Mouse (Mus musculus): Measurements from ENCODE around the gene Dnajb6. TPM values are rescaled to one million over a fixed set of nuclear protein-coding genes. Genes with fewer than 3 reads are reported as not detected.

Gene Dnajb6
- polyA plus RNA-seq, 1 experiment from 2014 or later, result 271 TPM

DNA sequence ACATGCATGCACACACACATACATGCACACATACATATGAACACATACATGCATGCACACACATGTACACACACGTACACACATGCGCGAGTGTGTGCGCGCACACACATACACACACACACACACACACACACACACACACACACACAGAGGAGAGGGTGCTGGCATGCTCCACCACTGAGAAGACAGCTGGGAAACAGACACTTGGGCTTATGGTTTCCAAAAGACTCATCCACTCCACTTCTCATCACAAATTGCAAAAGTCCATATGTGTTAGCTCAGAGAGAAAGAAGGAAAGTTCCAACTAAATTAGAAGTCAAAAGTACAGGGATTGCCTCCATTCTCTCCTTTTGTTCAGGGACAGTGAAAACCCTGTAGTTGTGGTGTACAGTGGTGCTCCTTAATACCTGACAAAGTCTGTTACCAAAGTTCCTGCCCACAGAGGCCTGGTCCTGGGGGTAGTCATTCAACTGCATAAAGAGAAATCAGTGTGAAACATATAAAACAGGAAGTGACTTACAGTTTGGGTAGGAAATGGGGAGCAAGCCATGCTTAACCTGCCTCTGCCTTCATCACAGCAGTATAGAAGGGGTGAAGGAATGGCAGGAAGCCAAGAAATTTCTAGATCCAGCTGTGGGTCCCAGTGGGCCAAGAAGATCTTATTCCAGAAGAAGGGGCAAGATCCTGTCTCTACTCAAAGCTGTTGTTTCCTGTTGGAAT is 81.2 kb downstream of the Dnajb6 start:
- Histone ChIP-seq H3K4me1 (no peaks in the 10 kb centered on the region), H3K27ac (no peak overlapping the region), H3K4me2 (replicated peaks) (no peak overlapping the region), H3K36me3 (no peaks in the 10 kb centered on the region), H3K9me3 (peaks cover 6% of the 10 kb centered on the region; the same call in 1 of the 2 replicates), H3K4me3 (no peak overlapping the region), H3K9ac (no peak overlapping the region), H3K27me3 (replicated peaks) (no peaks in the 10 kb centered on the region)
- 97% methylated on average over 5 of the region's 5 CpGs for WGBS
- no peak for ATAC-seq (ENCODE audit: low FRiP score, low read depth)

GRCm38 (mm10) chr5:29817400-29817799 is 81.9 kb downstream of the Dnajb6 start:
- Histone ChIP-seq H3K9me3 (peaks cover 6% of the 10 kb centered on the region; the same call in 1 of the 2 replicates), H3K4me1 (no peaks in the 10 kb centered on the region), H3K27ac (no peak overlapping the region), H3K9ac (no peak overlapping the region), H3K4me3 (no peak overlapping the region), H3K27me3 (replicated peaks) (no peaks in the 10 kb centered on the region), H3K36me3 (no peaks in the 10 kb centered on the region), H3K4me2 (replicated peaks) (no peak overlapping the region)
- WGBS, result 90% methylated on average over 5 of the region's 5 CpGs
- ATAC-seq (ENCODE audit: low FRiP score, low read depth), result no peak

DNA sequence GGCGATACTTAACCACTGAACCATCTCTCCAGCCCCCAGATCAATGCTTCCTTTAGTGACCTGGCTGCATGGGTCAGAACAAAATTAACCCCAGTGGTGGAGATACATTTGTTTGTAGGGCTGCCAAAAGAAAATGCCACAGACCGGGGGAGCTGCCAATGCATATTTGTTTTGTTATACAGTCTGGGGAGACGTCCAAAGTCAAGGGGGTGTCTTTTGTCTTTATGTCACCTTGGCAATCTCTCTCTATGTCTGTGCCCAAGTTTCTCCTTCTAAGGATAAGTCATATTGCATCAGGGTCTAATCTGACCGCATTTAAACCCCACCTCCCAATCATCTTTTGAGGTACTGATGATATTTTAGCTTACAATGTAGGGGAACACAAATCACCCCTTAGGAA is 82.8 kb downstream of the Dnajb6 start:
- WGBS, result 90% methylated on average over 4 of the region's 4 CpGs
- ATAC-seq (ENCODE audit: low FRiP score, low read depth), result no peak
- Histone ChIP-seq H3K4me3 (no peak overlapping the region), H3K4me2 (replicated peaks) (no peak overlapping the region), H3K9me3 (peaks cover 6% of the 10 kb centered on the region; the same call in 1 of the 2 replicates), H3K9ac (no peak overlapping the region), H3K4me1 (no peaks in the 10 kb centered on the region), H3K27ac (no peak overlapping the region), H3K27me3 (replicated peaks) (no peaks in the 10 kb centered on the region), H3K36me3 (no peaks in the 10 kb centered on the region)

DNA sequence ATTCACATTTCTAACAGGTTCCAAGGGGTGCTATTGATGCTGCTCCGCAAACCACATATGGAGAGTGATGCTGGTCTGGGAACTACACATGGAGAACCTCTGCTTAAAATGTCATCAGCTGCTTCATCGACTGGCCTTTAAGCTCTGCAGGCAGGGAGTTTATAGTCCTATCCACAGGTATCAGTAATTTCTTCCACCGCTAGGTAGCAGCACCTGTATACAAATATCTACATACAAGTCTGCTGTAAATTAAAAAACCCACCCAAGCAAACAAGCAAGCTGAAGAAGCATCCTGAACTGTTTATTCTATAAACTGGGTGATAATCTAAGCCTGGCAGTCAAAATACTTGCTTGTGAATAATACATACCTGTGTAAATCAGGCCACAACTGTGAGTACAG is 89.3 kb downstream of the Dnajb6 start:
- Histone ChIP-seq H3K9ac (no peak overlapping the region), H3K36me3 (no peaks in the 10 kb centered on the region), H3K27ac (no peak overlapping the region), H3K4me1 (no peaks in the 10 kb centered on the region), H3K4me2 (replicated peaks) (no peak overlapping the region), H3K27me3 (replicated peaks) (no peaks in the 10 kb centered on the region), H3K9me3 (no peaks in the 10 kb centered on the region), H3K4me3 (no peak overlapping the region)
- 48% methylated on average over 3 of the region's 3 CpGs for WGBS
- no peak for ATAC-seq (ENCODE audit: low FRiP score, low read depth)

- no peak for ATAC-seq (ENCODE audit: low FRiP score, low read depth)
- H3K27ac ChIP-seq, result no peak overlapping the region
- no peak overlapping the region for H3K4me2 ChIP-seq (replicated peaks)
- H3K4me3 ChIP-seq, result no peak overlapping the region
- WGBS, result 69% methylated on average over 4 of the region's 4 CpGs
- no peak overlapping the region for H3K9ac ChIP-seq
- no peaks in the 10 kb centered on the region for H3K36me3 ChIP-seq
- H3K9me3 ChIP-seq, result no peaks in the 10 kb centered on the region
- no peaks in the 10 kb centered on the region for H3K27me3 ChIP-seq (replicated peaks)
- no peaks in the 10 kb centered on the region for H3K4me1 ChIP-seq
Observed at GRCm38 (mm10) chr5:29826780-29827179, 91.3 kb downstream of the Dnajb6 start.

DNA sequence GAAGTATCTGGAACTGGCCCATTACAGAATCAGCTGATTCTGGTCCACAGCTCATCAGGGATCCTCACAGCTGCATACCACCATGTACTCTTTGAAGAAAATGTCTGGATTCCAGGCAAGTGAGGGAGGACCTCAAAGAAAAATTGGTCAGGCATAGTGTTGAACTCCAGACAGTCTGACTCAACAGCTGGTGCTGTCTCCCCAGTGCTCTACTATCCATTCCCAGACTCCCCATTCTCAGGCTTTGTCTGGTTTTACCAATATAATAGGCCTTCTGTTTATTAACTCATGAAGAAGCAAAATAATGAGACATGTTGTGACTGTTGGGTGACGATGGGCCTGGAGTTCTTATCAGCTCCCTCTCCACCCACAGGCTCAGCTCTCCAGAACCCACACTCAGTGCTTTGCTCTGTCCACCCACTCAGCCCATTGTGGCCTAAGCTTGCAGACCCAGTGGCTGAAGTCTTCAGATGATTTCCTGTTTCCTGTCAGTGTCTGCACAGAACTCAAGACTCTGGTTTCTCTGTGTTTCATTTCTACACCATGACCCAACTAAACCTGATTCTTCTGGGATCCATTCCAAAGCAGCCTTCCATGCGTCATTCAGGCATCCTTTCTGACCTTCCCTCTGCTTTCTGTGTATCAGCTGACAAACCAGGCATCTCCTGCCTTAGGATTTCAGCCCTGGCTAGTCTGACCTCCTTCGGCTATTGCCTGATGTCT is 107.1 kb downstream of the Dnajb6 start:
- H3K27ac ChIP-seq, result no peak overlapping the region
- no peak overlapping the region for H3K4me2 ChIP-seq (replicated peaks)
- no peaks in the 10 kb centered on the region for H3K27me3 ChIP-seq (replicated peaks)
- H3K36me3 ChIP-seq, result no peaks in the 10 kb centered on the region
- H3K4me3 ChIP-seq, result no peak overlapping the region
- 83% methylated on average over 3 of the region's 3 CpGs for WGBS
- no peak for ATAC-seq (ENCODE audit: low FRiP score, low read depth)
- no peak overlapping the region for H3K9ac ChIP-seq
- no peaks in the 10 kb centered on the region for H3K4me1 ChIP-seq
- H3K9me3 ChIP-seq, result no peaks in the 10 kb centered on the region

- WGBS, result 65% methylated on average over 3 of the region's 3 CpGs
- Histone ChIP-seq H3K4me1 (no peaks in the 10 kb centered on the region), H3K36me3 (no peaks in the 10 kb centered on the region), H3K4me2 (replicated peaks) (no peak overlapping the region), H3K9me3 (no peaks in the 10 kb centered on the region), H3K27ac (no peak overlapping the region), H3K4me3 (no peak overlapping the region), H3K9ac (no peak overlapping the region), H3K27me3 (replicated peaks) (no peaks in the 10 kb centered on the region)
- ATAC-seq (ENCODE audit: low FRiP score, low read depth), result no peak
Observed at GRCm38 (mm10) chr5:29845038-29845437, 109.5 kb downstream of the Dnajb6 start.

GRCm38 (mm10) chr5:29847494-29847893 is 112.0 kb downstream of the Dnajb6 start:
- H3K27me3 ChIP-seq (replicated peaks), result no peaks in the 10 kb centered on the region
- H3K27ac ChIP-seq, result no peak overlapping the region
- 89% methylated on average over 5 of the region's 5 CpGs for WGBS
- H3K4me1 ChIP-seq, result no peaks in the 10 kb centered on the region
- no peaks in the 10 kb centered on the region for H3K9me3 ChIP-seq
- ATAC-seq (ENCODE audit: low FRiP score, low read depth), result no peak
- H3K9ac ChIP-seq, result no peak overlapping the region
- no peak overlapping the region for H3K4me2 ChIP-seq (replicated peaks)
- H3K36me3 ChIP-seq, result no peaks in the 10 kb centered on the region
- no peak overlapping the region for H3K4me3 ChIP-seq

DNA sequence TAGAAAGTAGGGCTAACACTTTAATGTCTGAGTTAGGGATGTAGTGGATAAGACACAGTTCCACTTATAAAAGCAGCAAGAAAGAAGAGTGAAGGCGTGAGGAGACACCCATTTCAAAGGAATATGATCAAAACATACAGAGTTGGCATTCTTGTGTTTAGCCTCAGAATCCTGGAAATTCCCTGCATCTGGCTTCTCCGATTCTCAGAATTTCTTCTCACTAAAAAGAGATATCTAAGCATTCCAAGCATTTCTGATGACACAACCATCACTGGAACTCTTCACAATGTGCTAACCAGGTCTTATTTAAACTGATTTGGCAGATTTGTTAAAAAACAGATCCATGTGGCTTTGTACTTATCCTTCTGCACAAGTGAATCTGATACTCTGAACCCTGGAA is 112.6 kb downstream of the Dnajb6 start:
- Histone ChIP-seq H3K9ac (no peak overlapping the region), H3K9me3 (no peaks in the 10 kb centered on the region), H3K4me1 (no peaks in the 10 kb centered on the region), H3K27me3 (replicated peaks) (no peaks in the 10 kb centered on the region), H3K27ac (no peak overlapping the region), H3K4me3 (no peak overlapping the region), H3K36me3 (no peaks in the 10 kb centered on the region), H3K4me2 (replicated peaks) (no peak overlapping the region)
- no peak for ATAC-seq (ENCODE audit: low FRiP score, low read depth)
- 89% methylated on average over 2 of the region's 2 CpGs for WGBS

GRCm38 (mm10) chr5:29852376-29852775 is 116.9 kb downstream of the Dnajb6 start:
- WGBS, result 61% methylated on average over 8 of the region's 8 CpGs
- H3K9ac ChIP-seq, result no peak overlapping the region
- no peak overlapping the region for H3K27ac ChIP-seq
- no peak overlapping the region for H3K4me2 ChIP-seq (replicated peaks)
- no peaks in the 10 kb centered on the region for H3K27me3 ChIP-seq (replicated peaks)
- no peaks in the 10 kb centered on the region for H3K9me3 ChIP-seq
- H3K4me1 ChIP-seq, result no peaks in the 10 kb centered on the region
- H3K36me3 ChIP-seq, result no peaks in the 10 kb centered on the region
- no peak overlapping the region for H3K4me3 ChIP-seq
- no peak for ATAC-seq (ENCODE audit: low FRiP score, low read depth)

DNA sequence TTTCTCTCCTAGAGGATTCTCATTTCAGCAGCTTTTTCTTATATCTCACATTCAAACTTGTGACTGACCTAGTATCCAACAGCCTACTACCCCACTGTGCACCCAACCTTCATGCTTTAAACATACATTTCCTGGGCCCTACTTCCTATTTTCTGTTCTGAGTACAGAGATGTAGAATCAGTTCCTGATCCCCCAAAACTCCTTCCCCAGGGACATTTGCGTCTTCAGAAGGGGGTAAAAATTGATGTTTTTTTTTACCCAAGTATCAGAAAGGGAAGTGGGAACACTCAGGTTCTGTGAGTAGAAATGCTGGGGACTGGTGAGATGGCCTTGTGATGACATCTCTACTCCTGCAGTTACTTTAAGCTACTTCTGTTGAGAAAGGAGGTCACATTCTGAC is 117.5 kb downstream of the Dnajb6 start:
- no peak for ATAC-seq (ENCODE audit: low FRiP score, low read depth)
- no peaks in the 10 kb centered on the region for H3K4me1 ChIP-seq
- no peak overlapping the region for H3K9ac ChIP-seq
- H3K27ac ChIP-seq, result no peak overlapping the region
- 88% methylated on average over 1 of the region's 1 CpGs for WGBS
- no peaks in the 10 kb centered on the region for H3K9me3 ChIP-seq
- no peaks in the 10 kb centered on the region for H3K36me3 ChIP-seq
- H3K4me2 ChIP-seq (replicated peaks), result no peak overlapping the region
- H3K4me3 ChIP-seq, result no peak overlapping the region
- H3K27me3 ChIP-seq (replicated peaks), result no peaks in the 10 kb centered on the region

DNA sequence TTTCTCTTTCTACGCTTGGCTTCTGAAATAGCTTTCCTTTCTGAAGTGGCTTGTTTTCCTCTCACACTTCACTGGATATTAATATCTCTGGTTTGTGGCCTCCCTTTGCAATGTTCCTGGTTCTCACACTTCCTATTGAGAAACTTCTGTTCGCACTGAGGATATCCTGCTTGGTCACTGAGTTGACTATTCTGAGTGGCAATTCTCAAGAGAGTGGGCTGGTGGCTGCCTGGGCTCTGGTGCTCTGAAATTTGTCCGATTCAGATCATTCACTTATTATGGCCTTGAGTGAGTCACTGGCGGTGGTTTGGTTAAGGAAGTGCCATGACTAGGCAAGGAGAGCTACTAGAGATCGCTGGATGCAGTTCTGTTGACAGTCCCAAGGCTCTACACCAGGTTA is 118.9 kb downstream of the Dnajb6 start:
- no peak for ATAC-seq (ENCODE audit: low FRiP score, low read depth)
- Histone ChIP-seq H3K9me3 (no peaks in the 10 kb centered on the region), H3K36me3 (no peaks in the 10 kb centered on the region), H3K27ac (no peak overlapping the region), H3K4me1 (no peaks in the 10 kb centered on the region), H3K9ac (no peak overlapping the region), H3K4me2 (replicated peaks) (no peak overlapping the region), H3K27me3 (replicated peaks) (no peaks in the 10 kb centered on the region), H3K4me3 (no peak overlapping the region)
- WGBS, result 79% methylated on average over 5 of the region's 5 CpGs

DNA sequence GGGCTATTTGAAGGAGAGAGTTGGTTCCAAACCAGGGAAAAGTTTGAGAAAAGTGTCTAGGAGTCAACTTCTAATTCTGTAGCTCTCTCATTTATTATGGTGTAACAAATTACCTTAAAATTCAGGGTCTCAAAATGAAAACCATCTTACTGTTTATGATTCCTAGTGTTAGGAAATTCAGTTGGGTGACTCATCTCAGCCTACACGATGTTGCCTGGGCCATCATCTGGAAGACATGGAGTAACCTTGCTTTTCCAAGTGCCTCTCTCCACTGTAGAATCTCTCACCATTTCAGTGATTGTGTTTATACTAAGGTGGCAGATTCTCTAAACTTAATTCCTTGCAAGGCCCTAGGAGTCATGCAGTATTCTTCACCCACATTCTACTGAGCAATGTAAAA is 119.5 kb downstream of the Dnajb6 start:
- no peaks in the 10 kb centered on the region for H3K4me1 ChIP-seq
- no peak overlapping the region for H3K27ac ChIP-seq
- H3K9me3 ChIP-seq, result no peaks in the 10 kb centered on the region
- WGBS, result 81% methylated on average over 1 of the region's 1 CpGs
- ATAC-seq (ENCODE audit: low FRiP score, low read depth), result no peak
- H3K9ac ChIP-seq, result no peak overlapping the region
- no peak overlapping the region for H3K4me2 ChIP-seq (replicated peaks)
- no peak overlapping the region for H3K4me3 ChIP-seq
- H3K36me3 ChIP-seq, result no peaks in the 10 kb centered on the region
- H3K27me3 ChIP-seq (replicated peaks), result no peaks in the 10 kb centered on the region

Measured in neural tube, embryonic 12.5 days (tissue).